Mouse (Mus musculus) heart, postnatal 0 days (tissue): ENCODE measurements at regions not wholly inside any gene's neighbourhood (a gene's known extent, or its start where the extent isn't known, plus 50 kb on each side); places are given as distances from the start of the nearest gene placed in this dataset.

ENCODE experiments used
- CTCF ChIP-seq: IDR thresholded peaks from 2 replicates; pipeline ENCODE4 v1.5.1; 2016; ENCODE audit warnings: antibody characterized with exemption, control low read depth, low read depth
- EP300 ChIP-seq: IDR thresholded peaks from 2 replicates; pipeline ENCODE4 v1.6.1; 2016; ENCODE audit warnings: antibody characterized with exemption, low read depth

DNA sequence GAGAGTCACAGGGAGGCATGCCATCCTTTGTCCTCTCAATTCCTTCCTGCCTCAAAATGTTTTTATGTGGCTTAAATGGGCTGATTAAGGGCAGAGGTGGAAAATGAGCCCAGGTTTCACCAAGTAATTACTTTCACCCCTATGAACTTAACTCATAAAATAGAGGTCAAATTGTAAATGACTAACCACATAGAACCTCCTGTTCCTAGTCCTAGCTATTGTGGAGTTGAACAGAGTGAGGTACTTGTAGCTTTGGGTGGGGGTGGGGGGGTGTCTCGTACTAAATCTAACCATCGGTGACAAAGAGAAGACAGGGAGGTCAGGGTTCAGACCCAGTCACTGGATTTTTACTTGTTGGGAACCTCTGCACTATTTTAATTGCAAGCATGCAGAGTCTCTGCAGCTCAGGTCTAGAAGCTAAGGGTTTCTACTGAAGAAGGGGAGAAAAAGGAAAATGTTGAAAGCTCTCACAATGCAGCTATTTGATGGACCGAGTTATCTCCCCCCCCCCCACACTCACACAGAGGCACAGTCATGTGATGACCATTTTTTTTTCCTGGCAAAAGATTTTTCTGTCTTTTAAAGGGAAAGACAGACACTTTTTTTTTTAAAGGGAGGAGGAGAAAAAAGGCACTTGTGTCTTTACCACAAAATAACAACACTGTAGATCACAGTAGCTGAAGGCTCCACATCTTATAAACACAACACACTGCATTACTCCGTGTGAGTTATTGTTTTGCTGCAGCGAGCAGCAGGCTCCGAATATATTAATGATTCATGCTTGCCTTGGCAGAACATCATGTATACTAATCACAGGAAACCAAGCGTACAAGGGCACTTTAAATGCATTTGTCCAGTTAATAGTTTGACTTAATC, 300.4 kb downstream of the Sfmbt2 start:
- TF ChIP-seq EP300 (no peak), CTCF (no peak)
